Mouse (Mus musculus) intestine, embryonic 15.5 days (tissue): ENCODE results near the gene Scgb3a1. TPM values are rescaled to one million over a fixed set of nuclear protein-coding genes. Genes with fewer than 3 reads are reported as not detected.

Experiments used
- ATAC-seq: fragments of 200-750 bp; cut with Nextera tagmentation; 2 replicates; pipeline ENCODE4 v1.8.0; 2017; ENCODE audit warnings: moderate TSS enrichment, moderate library complexity
- H3K27ac ChIP-seq: fragments of 300-500 bp; sonication (generic); 2 replicates; pipeline ENCODE4 v1.5.1; 2015; ENCODE audit warnings: mild to moderate bottlenecking, inconsistent platforms
- H3K27me3 ChIP-seq: fragments of 300-500 bp; sonication (generic); replicated peaks from 2 replicates; pipeline ENCODE4 v1.6.1; 2015; ENCODE audit warnings: inconsistent platforms
- H3K36me3 ChIP-seq: fragments of 300-500 bp; sonication (generic); 2 replicates; pipeline ENCODE4 v1.6.1; 2015; ENCODE audit warnings: inconsistent platforms
- H3K4me1 ChIP-seq: fragments of 300-500 bp; sonication (generic); replicated peaks from 2 replicates; pipeline ENCODE4 v1.6.1; 2015; ENCODE audit warnings: inconsistent platforms
- H3K4me2 ChIP-seq: fragments of 300-500 bp; sonication (generic); replicated peaks from 2 replicates; pipeline ENCODE4 v1.6.1; 2015; ENCODE audit warnings: mild to moderate bottlenecking, inconsistent platforms
- H3K4me3 ChIP-seq: fragments of 300-500 bp; sonication (generic); replicated peaks from 2 replicates; pipeline ENCODE4 v1.5.1; 2015; ENCODE audit warnings: inconsistent platforms
- H3K9ac ChIP-seq: fragments of 300-500 bp; sonication (generic); 2 replicates; pipeline ENCODE4 v1.6.1; 2015; ENCODE audit warnings: inconsistent platforms
- H3K9me3 ChIP-seq: fragments of 300-500 bp; sonication (generic); 2 replicates; pipeline ENCODE4 v1.6.1; 2016; ENCODE audit warnings: inconsistent platforms
- WGBS: fragments of 180-500 bp; shearing (Covaris S2); methylation state at CpG from one replicate; pipeline ENCODE4 v1.1.7; 2015; 5-methylcytosine and 5-hydroxymethylcytosine counted together
- polyA plus RNA-seq: library from polyadenylated mRNA; unstranded; fragments of >200 nt; fragmentation: Nextera tagmentation; extraction: Ambion mirVana; gene quantifications from 2 replicates; pipeline ENCODE4 v1.2.1, GENCODE M21; 2015

Scgb3a1 gene
- polyA plus RNA-seq = not detected in 2 replicates

DNA sequence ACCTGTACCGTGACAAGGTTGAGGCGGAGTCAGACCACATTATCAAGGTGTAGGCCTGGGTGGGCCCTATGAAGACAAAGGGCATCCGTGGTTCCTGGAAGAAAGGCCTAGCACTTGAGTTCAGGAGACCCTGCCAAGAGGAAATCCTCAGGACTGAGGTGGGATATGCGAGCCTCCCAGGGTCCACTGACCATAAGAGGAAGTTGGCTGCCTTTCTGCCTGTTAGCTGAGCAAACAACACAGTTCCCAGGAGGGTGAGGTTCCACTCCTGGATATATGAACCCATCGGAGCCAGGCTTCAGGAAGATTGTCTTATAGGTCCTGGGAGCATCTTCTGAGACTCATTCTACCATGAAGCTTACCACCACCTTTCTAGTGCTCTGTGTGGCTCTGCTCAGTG is at the start of gene Scgb3a1:
Scgb3a1 (plus strand) TSS at position 301 of the 400 bp plus-strand sequence.
- Histone ChIP-seq H3K4me2 (no peak within 1 kb of the TSS), H3K9me3 (no peaks in the 10 kb centered on the region), H3K9ac (no peak within 1 kb of the TSS), H3K27ac (no peak within 1 kb of the TSS), H3K27me3 (no peaks in the 10 kb centered on the region), H3K36me3 (0 out of 2 replicates have a peak, but pooled peaks cover 2% of the 10 kb centered on the region), H3K4me3 (no peak within 1 kb of the TSS), H3K4me1 (no peaks in the 10 kb centered on the region)
- WGBS = 74% methylated on average over 5 of the region's 5 CpGs
- 0 out of 2 replicates have a peak, but pooled peaks have one; percentile 20 for ATAC-seq

DNA sequence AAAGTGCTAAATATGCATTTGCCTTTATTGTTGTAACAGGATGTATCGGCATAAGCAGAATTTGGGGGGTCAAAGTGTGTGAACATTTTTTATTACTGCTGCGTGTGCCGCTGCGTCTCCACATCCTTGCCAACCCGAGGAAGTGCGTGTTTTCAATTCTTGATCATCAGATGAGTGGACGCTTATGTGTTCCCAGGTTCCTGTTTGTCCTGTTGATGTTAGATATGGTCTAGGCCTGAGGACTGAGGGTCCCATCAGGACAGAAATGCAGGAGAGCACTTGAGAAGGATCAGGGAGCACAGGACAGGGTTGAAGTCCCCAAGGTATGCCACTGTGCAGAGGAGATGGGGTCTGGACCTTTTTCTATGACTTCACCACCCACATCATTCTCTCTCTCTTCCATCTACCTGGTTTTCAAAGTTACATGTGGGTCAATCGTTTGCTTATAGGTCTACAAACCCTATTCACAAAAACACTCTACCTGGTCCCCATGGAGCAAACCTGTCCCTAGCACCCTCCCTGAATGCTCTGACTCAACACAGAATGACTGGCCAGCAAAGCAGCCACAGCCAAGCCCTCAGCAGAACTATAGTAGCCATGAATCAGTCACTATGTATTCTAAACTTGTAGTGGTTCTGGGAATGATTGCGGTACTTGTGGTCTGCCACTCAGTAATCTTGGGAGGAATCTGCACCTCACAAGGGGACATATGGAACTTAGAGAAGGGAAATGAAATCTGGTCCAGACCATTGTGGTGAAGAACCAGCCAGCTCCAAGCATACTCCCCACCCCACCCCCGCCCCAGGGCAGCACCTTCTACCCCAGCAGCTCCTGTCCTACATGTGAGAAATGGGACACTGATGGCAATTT is 47.3 kb upstream of the Scgb3a1 start:
- Histone ChIP-seq H3K36me3 (no peaks in the 10 kb centered on the region), H3K4me3 (no peak overlapping the region), H3K9me3 (no peaks in the 10 kb centered on the region), H3K27me3 (peaks cover 14% of the 10 kb centered on the region), H3K27ac (no peak overlapping the region), H3K4me2 (no peak overlapping the region), H3K9ac (no peak overlapping the region), H3K4me1 (no peaks in the 10 kb centered on the region)
- 87% methylated on average over 10 of the region's 10 CpGs for WGBS
- ATAC-seq = no peak

DNA sequence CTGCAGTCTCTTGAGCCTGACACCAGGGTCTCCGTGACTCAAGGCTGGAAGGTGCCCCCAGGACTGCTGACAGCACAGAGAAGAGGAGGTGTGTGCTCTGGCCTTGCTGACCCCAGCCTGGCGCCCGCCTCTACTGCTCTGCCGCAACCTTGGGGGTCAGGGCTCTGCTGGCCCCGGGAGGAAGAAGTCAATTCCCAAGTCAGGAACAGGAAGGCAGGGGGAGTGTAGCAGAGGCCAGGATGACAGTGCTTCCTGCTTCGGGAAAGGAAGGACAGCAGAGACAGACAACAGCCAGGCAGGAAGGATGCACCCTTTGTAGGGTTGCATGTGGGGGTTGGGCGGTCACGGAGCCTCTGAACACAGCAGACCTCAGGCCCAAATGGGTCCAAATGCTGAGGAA is 44.9 kb upstream of the Scgb3a1 start:
- Histone ChIP-seq H3K9me3 (no peaks in the 10 kb centered on the region), H3K27ac (no peak overlapping the region), H3K4me2 (no peak overlapping the region), H3K27me3 (0 out of 2 replicates have a peak, but pooled peaks cover 3% of the 10 kb centered on the region), H3K9ac (no peak overlapping the region), H3K4me3 (no peak overlapping the region), H3K36me3 (no peaks in the 10 kb centered on the region), H3K4me1 (no peaks in the 10 kb centered on the region)
- WGBS = 68% methylated on average over 8 of the region's 8 CpGs
- ATAC-seq = no peak

DNA sequence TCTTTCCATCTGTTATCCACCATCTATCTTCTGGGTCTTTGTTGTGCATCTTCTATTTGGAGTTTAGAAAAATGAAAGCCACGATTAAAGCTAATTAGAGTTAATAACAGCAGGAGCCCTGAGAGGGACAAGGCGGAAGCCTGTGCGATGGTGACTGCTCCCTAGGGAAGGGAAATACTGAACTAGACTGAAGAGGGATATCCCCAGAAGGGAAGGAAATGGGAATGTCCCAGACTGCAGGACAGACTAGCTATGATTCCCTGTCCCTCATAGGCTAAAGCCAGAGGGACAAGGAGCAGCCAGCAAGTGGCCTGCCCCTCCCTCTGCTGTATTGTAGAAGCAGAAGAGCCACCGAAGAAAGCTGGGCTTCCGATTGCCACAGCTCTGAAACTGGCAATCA is 41.5 kb upstream of the Scgb3a1 start:
- Histone ChIP-seq H3K4me1 (no peaks in the 10 kb centered on the region), H3K27ac (no peak overlapping the region), H3K27me3 (no peaks in the 10 kb centered on the region), H3K9ac (no peak overlapping the region), H3K4me2 (no peak overlapping the region), H3K36me3 (no peaks in the 10 kb centered on the region), H3K4me3 (no peak overlapping the region), H3K9me3 (no peaks in the 10 kb centered on the region)
- ATAC-seq = no peak
- WGBS = 84% methylated on average over 5 of the region's 5 CpGs

DNA sequence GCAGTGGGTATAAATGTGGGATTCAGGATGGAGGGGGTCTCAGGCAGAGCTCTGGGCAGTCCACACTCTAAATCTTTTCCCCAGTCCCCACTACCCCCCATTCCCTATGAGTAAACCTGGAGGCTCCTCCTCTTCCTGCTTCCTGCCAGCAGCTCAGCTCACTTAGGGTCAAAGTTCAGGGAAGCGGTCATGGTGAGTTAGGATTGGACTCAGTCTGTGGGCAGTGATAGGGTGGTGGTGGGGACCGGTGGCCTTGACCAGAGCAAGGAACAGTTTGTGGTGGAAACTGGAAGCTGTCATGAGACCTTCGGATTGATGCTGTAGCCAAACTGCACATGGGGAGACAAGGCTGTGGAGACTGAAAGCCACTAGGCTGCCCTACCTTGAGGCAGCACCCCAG is 39.3 kb upstream of the Scgb3a1 start:
- H3K9ac ChIP-seq = no peak overlapping the region
- no peak overlapping the region for H3K27ac ChIP-seq
- no peaks in the 10 kb centered on the region for H3K9me3 ChIP-seq
- H3K27me3 ChIP-seq = no peaks in the 10 kb centered on the region
- no peak overlapping the region for H3K4me3 ChIP-seq
- no peaks in the 10 kb centered on the region for H3K4me1 ChIP-seq
- WGBS = 77% methylated on average over 3 of the region's 3 CpGs
- no peak overlapping the region for H3K4me2 ChIP-seq
- no peaks in the 10 kb centered on the region for H3K36me3 ChIP-seq
- ATAC-seq = no peak

DNA sequence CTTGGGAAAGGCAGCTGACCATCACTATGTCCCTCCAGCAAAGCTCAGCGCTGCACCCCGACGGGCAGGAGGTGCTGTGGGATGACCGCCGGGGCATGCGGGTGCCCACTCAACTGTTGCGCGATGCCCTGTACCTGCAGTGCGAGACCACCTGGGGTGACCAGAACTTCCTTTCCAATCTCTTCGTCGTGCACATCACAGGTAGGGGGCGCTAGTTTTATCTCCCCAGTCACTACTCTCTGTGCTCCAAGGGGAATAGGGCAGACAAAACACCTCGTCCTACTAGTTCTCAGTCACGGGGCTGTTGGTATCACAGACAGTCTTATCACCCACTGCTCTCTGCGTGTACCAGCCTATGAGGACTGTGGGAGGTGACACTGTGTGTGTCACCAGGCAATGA is 37.5 kb upstream of the Scgb3a1 start:
- no peaks in the 10 kb centered on the region for H3K36me3 ChIP-seq
- no peak for ATAC-seq
- WGBS = 66% methylated on average over 15 of the region's 15 CpGs
- H3K9ac ChIP-seq = no peak overlapping the region
- no peaks in the 10 kb centered on the region for H3K27me3 ChIP-seq
- no peak overlapping the region for H3K4me3 ChIP-seq
- no peak overlapping the region for H3K4me2 ChIP-seq
- no peaks in the 10 kb centered on the region for H3K9me3 ChIP-seq
- no peaks in the 10 kb centered on the region for H3K4me1 ChIP-seq
- H3K27ac ChIP-seq = no peak overlapping the region

DNA sequence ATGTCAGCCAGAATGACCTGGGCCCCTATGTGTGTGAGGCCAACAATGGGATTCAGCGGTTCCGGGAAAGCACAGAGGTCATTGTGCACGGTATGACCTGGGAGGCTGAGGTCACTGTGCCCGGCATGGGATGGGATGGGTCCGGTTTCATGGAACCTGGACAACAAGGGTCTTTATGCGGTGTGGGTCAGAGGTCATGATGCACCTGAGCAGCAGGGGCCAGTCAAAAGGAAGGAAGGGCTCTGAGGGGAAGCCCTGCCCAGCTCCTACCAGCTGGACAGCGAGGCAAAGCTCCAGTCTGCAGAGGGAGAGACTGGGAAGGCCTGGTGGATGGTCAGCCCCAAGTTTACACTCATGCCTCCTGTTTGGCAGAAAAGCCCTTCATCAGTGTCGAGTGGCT is 36.7 kb upstream of the Scgb3a1 start:
- H3K9me3 ChIP-seq = no peaks in the 10 kb centered on the region
- no peak overlapping the region for H3K9ac ChIP-seq
- H3K27me3 ChIP-seq = no peaks in the 10 kb centered on the region
- ATAC-seq = no peak
- H3K36me3 ChIP-seq = no peaks in the 10 kb centered on the region
- H3K4me1 ChIP-seq = no peaks in the 10 kb centered on the region
- H3K4me3 ChIP-seq = no peak overlapping the region
- no peak overlapping the region for H3K4me2 ChIP-seq
- WGBS = 68% methylated on average over 8 of the region's 8 CpGs
- no peak overlapping the region for H3K27ac ChIP-seq

DNA sequence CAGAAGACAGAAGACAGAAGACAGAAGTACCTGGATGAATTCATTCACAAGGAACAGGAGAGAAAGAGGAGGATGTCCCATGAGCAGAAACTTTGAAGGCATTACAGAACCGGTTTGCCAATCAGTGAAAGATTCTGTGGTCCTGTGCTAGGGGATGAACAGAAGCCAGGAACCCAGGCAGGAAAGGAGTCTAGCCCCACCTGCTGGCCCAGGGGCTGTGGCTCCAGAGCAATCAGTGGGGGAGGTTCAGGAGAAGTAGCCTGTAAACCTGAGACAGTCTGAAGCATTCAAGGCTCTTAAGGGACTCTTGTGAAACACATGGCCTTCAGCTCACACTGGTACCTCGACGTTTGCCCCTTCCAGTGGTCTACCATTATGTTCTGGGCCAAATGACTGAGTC is 32.3 kb upstream of the Scgb3a1 start:
- H3K4me2 ChIP-seq = no peak overlapping the region
- H3K27me3 ChIP-seq = peaks cover 28% of the 10 kb centered on the region
- H3K9me3 ChIP-seq = no peaks in the 10 kb centered on the region
- H3K4me1 ChIP-seq = peaks cover 6% of the 10 kb centered on the region; the same call in 1 of the 2 replicates
- H3K4me3 ChIP-seq = no peak overlapping the region
- WGBS = 28% methylated on average over 3 of the region's 3 CpGs
- H3K9ac ChIP-seq = no peak overlapping the region
- no peak overlapping the region for H3K27ac ChIP-seq
- no peaks in the 10 kb centered on the region for H3K36me3 ChIP-seq
- ATAC-seq = no peak

DNA sequence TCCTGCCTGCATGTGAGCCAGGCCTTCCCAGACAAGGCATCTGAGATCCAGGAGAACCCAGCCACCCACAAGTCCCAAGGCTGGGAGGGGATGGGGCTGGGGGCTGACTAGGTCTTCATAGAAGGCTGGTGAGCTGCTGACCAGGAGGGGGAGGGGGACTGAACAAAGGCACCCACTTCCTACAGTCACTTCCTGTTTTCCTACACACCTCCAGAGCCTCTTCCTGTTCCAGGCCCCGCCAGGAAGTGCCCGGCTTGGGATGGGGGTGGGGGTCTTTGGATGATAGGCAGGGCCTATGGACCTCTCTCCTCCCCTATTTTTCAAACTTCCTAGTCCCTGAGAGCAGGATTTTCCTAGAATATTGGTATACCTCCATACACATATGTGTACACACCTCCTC is 31.2 kb upstream of the Scgb3a1 start:
- H3K4me2 ChIP-seq = no peak overlapping the region
- H3K9me3 ChIP-seq = no peaks in the 10 kb centered on the region
- H3K4me3 ChIP-seq = no peak overlapping the region
- H3K4me1 ChIP-seq = peaks cover 6% of the 10 kb centered on the region; the same call in 1 of the 2 replicates
- no peak overlapping the region for H3K27ac ChIP-seq
- H3K9ac ChIP-seq = no peak overlapping the region
- H3K27me3 ChIP-seq = peaks cover 38% of the 10 kb centered on the region
- no peak for ATAC-seq
- 83% methylated on average over 2 of the region's 2 CpGs for WGBS
- no peaks in the 10 kb centered on the region for H3K36me3 ChIP-seq

DNA sequence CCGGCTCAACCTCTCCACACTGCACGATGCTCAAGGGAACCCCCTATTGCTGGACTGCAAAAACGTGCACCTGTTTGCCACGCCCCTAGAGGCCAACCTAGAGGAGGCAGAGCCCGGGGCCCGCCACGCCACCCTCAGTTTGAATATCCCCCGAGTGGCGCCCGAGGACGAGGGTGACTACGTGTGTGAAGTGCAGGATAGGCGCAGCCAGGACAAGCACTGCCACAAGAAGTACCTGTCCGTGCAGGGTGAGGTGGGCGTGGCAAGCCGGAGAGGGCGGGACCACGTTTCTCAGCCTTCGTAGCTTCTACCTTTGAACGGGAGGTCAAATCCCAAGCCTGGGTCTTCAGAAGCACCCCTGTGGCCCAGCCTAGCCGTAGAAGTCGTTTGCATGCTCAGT is 29.3 kb upstream of the Scgb3a1 start:
- Histone ChIP-seq H3K27ac (no peak overlapping the region), H3K36me3 (no peaks in the 10 kb centered on the region), H3K9me3 (no peaks in the 10 kb centered on the region), H3K4me3 (peak overlapping the region; percentile 23), H3K4me1 (peaks cover 6% of the 10 kb centered on the region; the same call in 1 of the 2 replicates), H3K4me2 (peak overlapping the region; percentile 68), H3K27me3 (peaks cover 41% of the 10 kb centered on the region), H3K9ac (no peak overlapping the region)
- 6% methylated on average over 22 of the region's 22 CpGs for WGBS
- ATAC-seq = peak; percentile 72

DNA sequence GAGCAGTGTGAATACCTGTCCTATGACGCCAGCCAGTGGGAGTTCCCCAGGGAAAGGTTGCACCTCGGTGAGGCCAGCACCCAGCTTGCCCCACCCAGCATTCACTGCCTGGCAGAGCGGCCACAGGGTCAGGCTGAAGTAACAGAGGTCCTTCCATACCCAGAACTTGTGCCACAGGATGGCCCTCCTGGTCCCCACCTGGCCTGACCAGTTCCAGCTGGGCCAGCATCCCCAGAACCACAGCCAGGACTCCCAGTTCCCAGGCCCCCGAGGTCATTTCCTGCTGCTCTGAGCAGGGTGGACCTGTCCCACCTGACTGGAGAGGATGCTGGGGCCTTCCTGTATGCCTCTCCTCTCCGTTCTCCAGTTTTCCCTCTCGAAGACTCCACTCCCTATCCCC is 27.7 kb upstream of the Scgb3a1 start:
- H3K36me3 ChIP-seq = no peaks in the 10 kb centered on the region

DNA sequence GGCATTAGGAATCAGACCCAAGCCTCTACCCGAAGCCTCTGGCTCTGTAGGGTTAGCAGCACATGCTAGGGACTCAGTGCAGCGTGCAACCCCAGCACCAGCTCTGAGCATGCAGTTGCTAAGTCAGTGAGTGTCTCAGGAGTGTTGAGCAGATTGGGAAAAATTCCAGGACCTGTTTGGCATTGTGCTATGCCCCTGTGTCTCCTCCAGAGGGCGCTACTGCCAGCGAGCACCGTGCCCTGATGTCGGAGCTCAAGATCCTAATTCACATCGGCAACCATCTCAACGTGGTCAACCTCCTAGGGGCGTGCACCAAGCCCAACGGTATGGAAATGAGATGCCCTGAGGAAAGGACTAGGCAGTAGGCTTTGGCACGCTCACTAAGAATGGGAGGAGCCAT is 27.0 kb upstream of the Scgb3a1 start:
- no peak for ATAC-seq
- H3K9ac ChIP-seq = no peak overlapping the region
- no peak overlapping the region for H3K4me3 ChIP-seq
- H3K9me3 ChIP-seq = no peaks in the 10 kb centered on the region
- no peaks in the 10 kb centered on the region for H3K36me3 ChIP-seq
- H3K4me1 ChIP-seq = peaks cover 6% of the 10 kb centered on the region; the same call in 1 of the 2 replicates
- H3K27me3 ChIP-seq = peaks cover 41% of the 10 kb centered on the region
- H3K4me2 ChIP-seq = no peak overlapping the region
- H3K27ac ChIP-seq = no peak overlapping the region
- WGBS = 3% methylated on average over 11 of the region's 11 CpGs

More for the DNA sequence above, 27.7 kb upstream of the Scgb3a1 start:
- Histone ChIP-seq H3K27me3 (peaks cover 41% of the 10 kb centered on the region), H3K27ac (no peak overlapping the region), H3K9ac (no peak overlapping the region), H3K4me3 (no peak overlapping the region), H3K4me1 (peaks cover 6% of the 10 kb centered on the region; the same call in 1 of the 2 replicates), H3K4me2 (no peak overlapping the region), H3K9me3 (no peaks in the 10 kb centered on the region)
- ATAC-seq = no peak
- WGBS = 66% methylated on average over 6 of the region's 6 CpGs

DNA sequence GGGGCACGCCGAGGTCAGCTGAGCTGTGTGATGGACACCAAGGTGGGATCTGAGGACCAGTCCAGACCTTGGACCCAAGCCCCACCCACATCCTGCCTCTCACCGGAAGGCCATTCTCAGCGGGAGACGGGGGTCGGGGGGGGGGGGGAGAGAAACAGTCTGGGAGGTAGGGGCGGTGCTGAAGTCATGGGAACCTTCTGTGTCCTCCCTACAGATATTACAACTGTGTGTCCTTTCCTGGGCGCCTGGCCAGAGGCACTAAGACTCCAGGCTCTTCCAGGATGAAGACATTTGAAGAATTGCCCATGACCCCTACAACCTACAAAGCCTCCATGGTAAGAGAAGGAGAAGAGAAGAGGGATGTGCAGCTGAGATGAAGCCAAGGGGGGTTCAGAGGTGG is 17.7 kb upstream of the Scgb3a1 start:
- no peaks in the 10 kb centered on the region for H3K27me3 ChIP-seq
- H3K27ac ChIP-seq = no peak overlapping the region
- no peak overlapping the region for H3K4me3 ChIP-seq
- WGBS = 42% methylated on average over 8 of the region's 8 CpGs
- no peak overlapping the region for H3K9ac ChIP-seq
- H3K4me1 ChIP-seq = no peaks in the 10 kb centered on the region
- no peaks in the 10 kb centered on the region for H3K36me3 ChIP-seq
- ATAC-seq = no peak
- no peaks in the 10 kb centered on the region for H3K9me3 ChIP-seq
- H3K4me2 ChIP-seq = no peak overlapping the region
